Comparison of ENCODE assay signal across 8 mouse cellular contexts in genomic region chr3:95856115-95856514, GRCm38 (mm10). TPM values are rescaled to one million over a fixed set of nuclear protein-coding genes. Genes with fewer than 3 reads are reported as not detected.
A peak's percentile ranks its signal among the peaks of the same experiment; 100 is the strongest.
DNase-seq lines count a peak whose midpoint lies in the region; ATAC-seq and TF ChIP-seq lines count a peak whose summit lies in the region.

No protein-coding gene starts in this region.

- DNase-seq in embryo, embryonic 11 days: peak; percentile 34
- no peak for DNase-seq in embryo, embryonic 9.5 days (ENCODE audit: extremely low spot score)
- DNase-seq in thymus, adult 2 months: no peak
- no peak for DNase-seq in thymus, postnatal 36 days
- DNase-seq in liver, embryonic 13.5 days: no peak
- no peak for DNase-seq in cerebellum, postnatal 10 days
- no peak for DNase-seq in gastrocnemius, postnatal 10 days

- TF ChIP-seq POLR2A in thymus, adult 2 months (IDR thresholded peaks at IDR 0.05; ENCODE audit: control insufficient read depth, extremely low read depth, insufficient read depth, low read length, poor library complexity): no peak

- peaks cover 15% of the 10 kb centered on the region for H3K36me3 ChIP-seq in thymus, adult 2 months (ENCODE audit: control insufficient read depth, insufficient read depth, low read length)
- H3K36me3 ChIP-seq in liver, embryonic 13.5 days: peaks cover 26% of the 10 kb centered on the region

- no peak for TF ChIP-seq CTCF in thymus, adult 2 months (IDR thresholded peaks at IDR 0.05; ENCODE audit: borderline replicate concordance, control insufficient read depth, extremely low read depth, insufficient read depth, low read length, poor library complexity)

- H3K9ac ChIP-seq in liver, embryonic 13.5 days: peak overlapping the region; percentile 88

- H3K27me3 ChIP-seq in thymus, adult 2 months (ENCODE audit: control insufficient read depth, insufficient read depth, low read length): no peaks in the 10 kb centered on the region
- no peaks in the 10 kb centered on the region for H3K27me3 ChIP-seq in liver, embryonic 13.5 days

- H3K4me3 ChIP-seq in thymus, adult 2 months (ENCODE audit: control insufficient read depth, insufficient read depth, low read length): peak overlapping the region; percentile 65
- H3K4me3 ChIP-seq in liver, embryonic 13.5 days (replicated peaks): peak overlapping the region; percentile 79

- no peaks in the 10 kb centered on the region for H3K9me3 ChIP-seq in liver, embryonic 13.5 days (replicated peaks)

- H3K4me2 ChIP-seq in liver, embryonic 13.5 days: peak overlapping the region; percentile 78

- 43% methylated on average over 7 of the region's 7 CpGs for WGBS in thymus, adult 2 months
- 30% methylated on average over 7 of the region's 7 CpGs for WGBS in liver, embryonic 13.5 days (ENCODE audit: insufficient replicate concordance)

- no peak overlapping the region for H3K27ac ChIP-seq in thymus, adult 2 months (ENCODE audit: control insufficient read depth, insufficient read depth, low read length)
- H3K27ac ChIP-seq in liver, embryonic 13.5 days: peak overlapping the region; percentile 84

- H3K4me1 ChIP-seq in thymus, adult 2 months (replicated peaks; ENCODE audit: control insufficient read depth, insufficient read depth, low read length): no peaks in the 10 kb centered on the region
- H3K4me1 ChIP-seq in liver, embryonic 13.5 days (replicated peaks): peaks cover 42% of the 10 kb centered on the region

- ATAC-seq in liver, embryonic 13.5 days (ENCODE audit: low read depth): 0 out of 2 replicates have a peak, but pooled peaks have one; percentile 2
- no peak for ATAC-seq in monocyte, adult 5-6 weeks (replicated peaks; ENCODE audit: insufficient number of reproducible peaks, low FRiP score, low TSS enrichment, poor library complexity, severe bottlenecking)

RNA-seq across cellular contexts. Expression of gene Prpf3, which starts 0.4 kb away (rescaled TPM):
- 21.1 and 32.5 TPM in 2 replicates for polyA plus RNA-seq in thymus, adult 2 months (2012; rRNA removed)
- polyA plus RNA-seq in liver, embryonic 13.5 days (2015; fragmentation: Nextera tagmentation; extraction: Ambion mirVana): 30.7 and 36.6 TPM in 2 replicates
- 30.1 to 50.7 TPM (median 32.2 TPM) in 3 replicates for total RNA-seq in monocyte, adult 5-6 weeks (2017)
- total RNA-seq in gastrocnemius, postnatal 10 days (2021): 10 to 100 TPM; 12.8 to 22.9 TPM

RNA-seq across cellular contexts. Expression of gene Mrps21, which starts 15.2 kb away (rescaled TPM):
- 56.3 and 60.5 TPM in 2 replicates for polyA plus RNA-seq in thymus, adult 2 months (2012; rRNA removed)
- 256 and 257 TPM in 2 replicates for polyA plus RNA-seq in liver, embryonic 13.5 days (2015; fragmentation: Nextera tagmentation; extraction: Ambion mirVana)
- 241 to 323 TPM (median 321 TPM) in 3 replicates for total RNA-seq in monocyte, adult 5-6 weeks (2017)
- total RNA-seq in gastrocnemius, postnatal 10 days (2021): 100 to 1,000 TPM; 270 to 271 TPM

RNA-seq across cellular contexts. Expression of gene Ciart, which starts 25.9 kb away (rescaled TPM):
- 3.0 and 3.1 TPM in 2 replicates for polyA plus RNA-seq in thymus, adult 2 months (2012; rRNA removed)
- 0.88 and 1.4 TPM in 2 replicates for polyA plus RNA-seq in liver, embryonic 13.5 days (2015; fragmentation: Nextera tagmentation; extraction: Ambion mirVana)
- total RNA-seq in monocyte, adult 5-6 weeks (2017): 6.4 to 16.6 TPM (median 10.2 TPM) in 3 replicates
- 1 to 10 TPM; 1.0 to 1.6 TPM for total RNA-seq in gastrocnemius, postnatal 10 days (2021)

RNA-seq across cellular contexts. Expression of gene BC028528, which starts 35.7 kb away (rescaled TPM):
- polyA plus RNA-seq in thymus, adult 2 months (2012; rRNA removed): 4.5 and 6.0 TPM in 2 replicates
- 6.6 and 8.6 TPM in 2 replicates for polyA plus RNA-seq in liver, embryonic 13.5 days (2015; fragmentation: Nextera tagmentation; extraction: Ambion mirVana)
- total RNA-seq in monocyte, adult 5-6 weeks (2017): 148 to 259 TPM (median 230 TPM) in 3 replicates
- total RNA-seq in gastrocnemius, postnatal 10 days (2021): 10 to 100 TPM; 15.7 to 20.8 TPM

RNA-seq across cellular contexts. Expression of gene Rprd2, which starts 37.5 kb away (rescaled TPM):
- 20.1 and 26.5 TPM in 2 replicates for polyA plus RNA-seq in thymus, adult 2 months (2012; rRNA removed)
- polyA plus RNA-seq in liver, embryonic 13.5 days (2015; fragmentation: Nextera tagmentation; extraction: Ambion mirVana): 7.9 and 10.1 TPM in 2 replicates
- 47.5 to 52.2 TPM (median 48.5 TPM) in 3 replicates for total RNA-seq in monocyte, adult 5-6 weeks (2017)
- total RNA-seq in gastrocnemius, postnatal 10 days (2021): 10 to 100 TPM; 32.2 to 41.1 TPM
